Mouse (Mus musculus): Measurements from ENCODE around the gene Itga11.

DNA sequence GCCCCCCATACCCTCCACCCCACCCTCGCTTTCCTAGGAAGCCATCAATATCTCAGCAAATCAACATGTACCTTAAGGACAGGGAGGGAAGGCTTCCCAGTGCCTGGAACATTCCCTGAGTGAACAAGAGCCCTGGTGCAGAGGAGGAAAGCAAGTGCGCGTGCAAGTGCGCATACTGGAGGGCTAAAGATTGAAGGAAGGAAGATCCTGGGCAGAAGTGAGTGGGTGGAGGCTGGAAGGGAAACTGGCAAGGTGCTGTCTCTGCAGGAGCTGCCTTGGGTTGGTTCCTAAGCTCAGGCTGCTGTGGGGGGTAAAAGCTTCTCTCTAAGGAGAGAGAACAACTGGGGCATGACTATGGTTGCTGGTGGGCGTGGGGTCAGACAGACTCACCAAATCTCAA lies 32.4 kb downstream of the Itga11 start:
- TF ChIP-seq CTCF (IDR thresholded peaks at IDR 0.05; ENCODE audit: borderline replicate concordance, control insufficient read depth, extremely low read depth, insufficient read depth, low read length, poor library complexity) (no peak), POLR2A (IDR thresholded peaks at IDR 0.05; ENCODE audit: control insufficient read depth, extremely low read depth, insufficient read depth, low read length, poor library complexity) (no peak)

Data from thymus, adult 2 months (tissue).